Mouse (Mus musculus): ENCODE data around the gene Macrod1. TPM values are rescaled to one million over a fixed set of nuclear protein-coding genes. Genes with fewer than 3 reads are reported as not detected.

Gene Macrod1
- total RNA-seq, 2 experiments from 2014 or later, result 134 to 155 TPM

DNA sequence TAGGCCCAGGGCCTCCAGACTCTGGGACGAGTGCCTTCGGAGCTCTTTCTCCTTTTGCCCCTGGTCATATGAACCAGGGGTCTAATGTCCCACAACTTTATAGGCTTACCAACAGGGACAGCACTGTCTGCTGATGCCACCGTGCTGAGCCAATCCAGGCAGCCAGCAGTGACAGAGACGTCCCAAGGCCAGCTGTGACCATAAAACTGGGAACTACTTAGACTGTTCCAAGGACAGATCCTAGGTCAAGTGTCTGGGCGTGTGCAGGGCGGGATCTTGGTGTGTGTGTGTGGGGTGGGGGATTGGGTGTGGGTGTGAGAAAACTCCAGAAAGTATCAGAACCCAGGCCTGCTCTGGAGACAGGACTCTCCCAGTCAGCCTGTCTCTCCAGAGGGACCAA lies 114.3 kb downstream of the Macrod1 start:
- no peak for DNase-seq

DNA sequence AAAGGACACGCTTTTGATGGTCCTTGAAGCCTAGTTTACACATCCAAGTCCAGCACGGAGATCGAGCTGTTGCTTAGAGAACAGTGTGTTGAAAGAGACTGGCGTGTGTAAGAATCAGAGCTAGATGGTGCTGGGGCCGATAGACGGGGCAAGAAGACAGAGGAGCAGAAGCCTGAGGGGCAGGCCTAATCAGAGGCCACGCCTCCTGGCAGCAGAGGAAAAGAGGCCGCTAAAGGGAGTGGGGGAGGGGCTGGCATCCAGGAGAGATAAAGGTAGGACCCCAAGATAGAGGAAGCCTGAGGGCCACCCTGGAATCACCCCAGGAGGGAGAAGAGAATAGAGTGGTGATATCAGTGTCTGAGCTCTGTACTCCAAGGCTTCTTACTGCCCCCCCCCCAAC lies 114.8 kb downstream of the Macrod1 start:
- DNase-seq, result peak; percentile 27

DNA sequence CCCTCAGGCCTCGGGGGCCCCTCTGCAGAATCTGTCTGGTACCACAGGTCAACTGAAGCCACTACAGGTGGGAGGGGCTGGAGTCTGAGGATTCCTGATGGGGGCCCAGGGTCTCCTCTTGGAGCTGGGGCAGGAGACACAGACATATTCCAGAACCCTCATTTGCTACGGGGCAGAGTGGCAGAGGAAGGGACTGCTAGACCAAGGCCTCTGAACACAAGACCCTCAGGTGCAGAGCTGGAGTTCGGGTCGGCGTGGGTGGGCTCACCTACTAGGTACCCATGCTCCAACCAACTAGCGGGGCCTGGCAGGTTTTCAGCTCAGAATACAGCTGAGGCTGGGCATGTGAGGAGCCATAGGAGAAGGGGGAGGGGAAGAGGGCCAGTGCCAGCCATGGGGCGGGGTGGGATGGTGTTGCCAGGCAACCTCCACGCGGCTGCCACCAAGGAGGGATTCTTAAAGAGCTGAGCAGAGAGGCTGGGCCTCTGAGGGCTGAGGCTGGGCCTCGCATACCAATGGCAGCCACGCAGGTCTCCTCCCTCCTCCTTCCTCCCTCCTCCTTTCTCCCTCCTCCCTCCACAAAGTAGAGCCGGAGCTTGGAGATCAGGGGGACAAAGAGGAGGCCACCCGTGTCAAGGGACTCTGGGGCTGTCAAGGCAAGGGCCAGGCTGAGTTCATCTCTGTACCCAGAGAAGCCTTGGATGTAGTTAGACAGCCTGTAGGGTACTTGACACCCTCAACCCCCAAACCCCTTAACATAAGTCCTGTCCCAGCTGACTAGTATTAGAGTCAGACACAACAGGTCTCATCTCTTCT lies 115.6 kb downstream of the Macrod1 start:
- no peak for DNase-seq

DNA sequence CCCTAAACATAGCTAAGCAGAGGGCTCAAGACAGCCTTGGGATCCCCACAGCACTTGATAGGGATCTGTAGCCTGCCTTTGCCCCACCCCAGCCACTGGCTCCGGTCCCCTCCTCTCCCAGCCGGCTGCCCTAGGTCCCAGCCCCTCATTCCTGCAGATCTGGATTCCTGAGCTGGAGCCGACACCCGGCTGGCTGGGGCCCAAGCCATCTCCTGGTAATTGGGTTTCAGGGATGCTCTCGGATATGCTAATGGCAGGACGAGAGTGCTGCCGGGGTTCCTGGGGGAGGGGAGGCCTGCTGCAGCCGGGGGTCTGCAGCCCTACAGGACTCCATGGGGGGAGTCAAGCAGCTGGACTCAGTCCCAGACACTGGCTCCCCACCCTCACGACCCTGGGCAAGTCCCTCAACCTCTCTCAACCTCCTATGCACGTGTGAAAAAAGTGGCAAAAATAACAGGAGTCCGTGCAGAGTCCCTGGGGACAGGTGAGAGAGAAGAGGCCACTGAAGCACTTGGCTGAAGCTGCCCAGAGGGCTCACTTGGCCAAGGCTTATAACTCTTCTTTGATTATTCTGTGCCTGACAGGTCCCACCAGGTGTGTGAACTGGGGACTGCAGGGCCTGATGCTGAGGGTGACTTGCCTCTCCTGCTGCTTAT lies 119.6 kb downstream of the Macrod1 start:
- DNase-seq, result no peak

DNA sequence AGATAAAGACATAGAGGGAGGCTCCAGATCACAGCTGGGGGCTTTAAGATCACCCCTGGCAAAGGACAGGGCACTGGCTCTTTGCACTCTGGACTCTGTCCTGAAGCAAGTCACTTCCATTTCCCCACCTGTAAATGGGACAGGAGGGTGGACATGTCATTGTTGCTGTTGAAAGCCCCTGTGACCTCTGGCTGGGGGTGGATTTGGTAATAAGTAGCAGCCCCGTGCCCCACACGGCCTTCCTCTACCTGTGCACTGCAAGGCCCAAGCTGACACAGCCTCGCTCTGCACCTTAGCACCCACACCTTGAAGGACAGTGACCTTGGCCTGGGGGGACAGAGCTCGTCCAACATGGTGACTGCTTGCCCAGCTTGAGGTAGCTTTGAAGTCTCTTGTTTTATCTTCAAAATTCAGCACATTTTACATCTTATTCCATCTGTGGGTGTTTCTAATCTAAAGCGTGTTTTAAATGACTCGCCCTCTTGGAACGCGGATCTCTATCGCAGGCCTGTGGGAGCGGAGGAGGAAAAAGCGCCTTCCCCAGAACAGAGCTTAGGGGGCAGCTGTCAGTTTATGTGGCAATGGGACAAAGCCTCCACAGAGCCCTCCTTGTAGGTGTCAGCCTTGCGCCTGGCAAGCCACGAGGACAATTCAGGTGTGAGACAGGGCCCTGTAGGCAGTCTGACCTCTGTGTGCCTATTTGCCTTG lies 121.3 kb downstream of the Macrod1 start:
- no peak for DNase-seq

DNA sequence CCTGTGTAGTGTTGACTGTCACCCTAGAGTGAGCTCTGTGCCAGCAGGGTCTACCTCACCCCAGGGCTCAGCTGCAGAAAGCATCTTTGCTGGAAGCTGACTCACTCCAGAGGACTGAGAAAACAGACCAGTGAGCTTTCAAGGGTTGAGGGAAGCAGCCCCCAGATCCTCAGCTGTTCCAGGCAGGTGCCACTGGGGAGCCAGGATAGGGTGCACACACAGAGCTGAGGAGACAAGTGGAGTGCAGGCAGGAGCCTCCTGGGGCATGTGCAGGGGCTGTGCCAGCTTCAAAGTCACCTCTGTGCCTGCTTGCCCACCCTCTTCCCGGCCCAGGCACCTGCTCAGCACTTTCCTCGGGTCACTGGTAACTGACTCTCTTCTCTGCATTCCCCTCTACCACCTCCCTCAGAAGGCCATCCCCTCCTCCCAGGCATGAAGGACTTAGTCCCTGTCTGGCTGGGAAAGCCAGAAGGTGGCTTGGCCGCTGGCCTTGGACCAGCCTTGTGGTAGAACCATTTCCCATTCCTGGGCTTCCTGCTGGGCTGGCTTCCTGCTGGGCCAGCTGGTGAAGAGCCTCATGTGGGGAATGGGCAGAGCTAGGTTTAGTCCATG lies 122.3 kb downstream of the Macrod1 start:
- DNase-seq, result peak; percentile 44

DNA sequence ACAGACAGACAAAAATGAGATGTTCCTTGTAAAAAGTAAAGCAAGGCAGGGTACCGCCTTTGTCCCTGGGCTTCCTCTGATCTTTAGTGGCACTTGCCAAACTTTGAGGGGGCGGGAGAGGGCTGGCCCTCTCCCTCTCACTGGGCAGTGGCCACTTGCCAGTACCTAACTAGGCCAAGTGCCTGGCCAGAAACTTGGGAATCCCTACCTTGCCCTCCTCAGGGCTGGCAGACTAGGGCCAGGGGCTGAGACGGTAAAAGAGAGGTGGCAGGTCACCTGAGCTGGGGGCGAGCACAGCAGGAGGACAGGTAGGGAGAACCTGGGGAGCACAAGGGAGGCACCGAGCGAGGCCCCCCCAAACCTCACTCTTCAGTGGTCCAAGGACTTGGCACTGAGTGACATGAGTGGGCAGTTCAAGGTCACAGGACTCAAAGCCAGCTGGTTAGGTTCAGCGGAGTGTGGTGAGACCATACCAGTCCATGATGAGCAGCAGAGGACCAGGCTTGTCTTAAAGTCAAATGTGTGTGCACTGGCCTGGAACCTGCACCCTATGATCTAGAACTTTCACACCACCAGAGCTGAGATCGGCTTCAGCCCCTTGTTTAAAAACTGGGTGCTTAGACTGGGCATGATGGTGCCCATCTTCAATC lies 124.3 kb downstream of the Macrod1 start:
- DNase-seq, result peak; percentile 75

DNA sequence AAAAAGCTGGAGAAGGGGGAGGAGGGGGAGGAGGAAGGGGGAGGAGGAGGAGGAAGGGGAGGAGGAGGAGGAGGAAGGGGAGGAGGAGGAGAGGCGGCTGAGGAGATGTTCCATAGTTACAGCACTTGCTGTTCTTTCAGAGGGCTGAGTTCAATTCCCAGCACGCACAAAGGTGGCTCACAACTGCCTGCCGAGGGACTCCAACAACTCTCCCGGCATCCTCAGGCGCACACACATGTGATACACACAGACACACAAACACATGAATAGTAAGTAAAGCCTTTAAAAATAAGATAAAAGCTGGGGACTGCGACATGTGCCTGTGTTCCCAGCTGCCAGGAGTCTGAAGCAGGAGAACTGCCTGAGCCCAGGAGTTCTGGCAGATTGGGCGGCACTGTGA lies 124.9 kb downstream of the Macrod1 start:
- no peak for DNase-seq

DNA sequence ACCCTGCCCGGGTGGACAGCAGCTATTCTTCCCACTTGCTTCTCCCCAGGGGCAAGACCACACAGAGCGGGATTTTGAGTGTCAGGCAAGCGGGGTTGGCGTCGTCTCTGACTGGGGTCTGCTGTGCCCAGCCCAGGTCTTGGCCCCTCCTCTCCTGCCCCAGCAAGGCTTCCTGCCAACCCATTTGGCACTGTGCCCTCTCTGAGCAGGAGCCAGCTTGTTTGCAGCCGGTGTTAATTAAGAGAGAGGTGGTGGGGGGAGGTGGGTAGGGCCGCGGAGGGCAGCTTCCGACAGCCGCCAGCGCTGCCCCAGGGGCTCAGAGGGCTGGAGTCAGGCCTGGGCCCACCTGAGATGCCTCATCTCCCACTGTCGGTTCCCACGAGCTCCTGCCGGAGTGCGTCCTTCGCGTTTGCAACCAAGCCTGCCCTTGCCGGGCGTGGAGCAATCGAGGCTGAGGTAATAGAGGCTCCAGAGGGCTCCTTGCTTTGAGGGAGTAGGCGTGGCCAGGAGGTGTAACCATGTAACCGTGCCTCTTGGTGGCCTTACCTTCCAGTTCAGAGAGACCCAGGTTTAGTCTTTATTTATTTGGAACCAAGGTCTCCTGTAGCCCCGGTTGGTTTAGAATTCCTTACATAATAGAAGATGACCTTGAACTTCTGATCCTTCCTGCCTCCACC lies 125.8 kb downstream of the Macrod1 start:
- peak; percentile 79 for DNase-seq

DNA sequence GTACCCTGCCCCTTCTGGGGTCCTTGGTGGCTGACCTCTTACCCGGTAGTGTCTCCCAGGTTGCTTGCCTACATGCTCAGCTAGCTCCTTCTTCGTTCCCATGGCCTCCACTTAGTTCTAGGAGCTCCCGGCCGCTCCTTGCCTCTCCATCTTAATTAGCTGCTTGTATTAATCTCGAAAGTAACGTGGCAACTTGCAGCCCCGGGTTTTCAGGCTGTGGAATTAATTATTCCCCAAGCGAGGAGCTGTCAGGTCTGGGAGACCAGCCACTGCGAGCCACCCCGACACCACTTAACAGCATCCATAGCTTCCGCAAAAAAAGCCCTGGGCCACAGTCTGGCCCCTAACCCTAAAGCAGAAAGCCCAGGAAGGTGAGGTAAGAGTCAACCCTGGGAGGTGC lies 126.8 kb downstream of the Macrod1 start:
- DNase-seq, result no peak

DNA sequence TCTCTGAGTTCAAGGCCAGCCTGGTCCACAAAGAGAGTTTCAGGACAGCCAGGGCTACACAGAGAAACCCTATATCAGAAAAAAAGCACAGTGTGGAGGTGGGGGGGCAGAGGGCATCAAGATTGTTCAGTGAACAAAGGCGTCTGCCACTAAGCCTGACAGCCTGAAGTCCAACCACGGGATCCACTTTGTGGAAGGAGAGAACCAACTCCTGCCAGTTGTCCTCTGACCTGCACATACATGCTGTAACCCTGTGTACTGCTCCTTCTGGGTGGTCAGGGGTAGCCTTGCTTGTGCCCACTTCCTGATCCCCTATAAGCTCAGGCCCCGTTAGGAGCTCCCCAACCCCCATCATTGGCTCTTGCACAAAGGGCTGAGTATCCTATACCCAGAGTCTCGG lies 128.4 kb downstream of the Macrod1 start:
- no peak for DNase-seq

DNA sequence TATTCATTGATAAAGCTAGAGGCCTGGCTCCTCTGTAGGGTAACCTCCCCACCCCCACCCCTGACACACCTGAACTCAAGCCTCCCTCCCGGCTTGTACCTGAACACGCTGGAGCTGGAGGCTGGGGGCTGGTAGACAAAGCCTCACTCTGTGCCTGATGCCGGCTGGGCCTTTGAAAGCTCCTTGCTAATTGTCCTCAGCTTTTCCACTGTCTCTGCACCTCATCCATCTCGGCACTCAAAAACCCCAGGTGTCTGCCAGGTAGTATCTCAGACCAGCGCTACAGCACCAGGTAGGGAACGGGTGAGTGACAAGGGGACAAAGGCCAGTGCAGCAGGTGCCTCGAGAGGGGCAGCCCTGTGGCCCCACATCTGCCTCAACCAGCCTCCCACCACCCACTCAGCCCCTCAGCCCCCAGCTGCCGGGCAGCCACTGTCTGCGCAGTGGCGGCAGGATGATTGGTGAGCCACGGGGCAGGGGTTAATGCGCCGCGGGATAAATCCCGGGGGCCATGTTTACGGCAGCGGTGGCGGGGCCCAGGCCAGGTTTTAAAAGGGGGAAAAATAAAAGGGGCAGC lies 129.2 kb downstream of the Macrod1 start:
- DNase-seq, result no peak

DNA sequence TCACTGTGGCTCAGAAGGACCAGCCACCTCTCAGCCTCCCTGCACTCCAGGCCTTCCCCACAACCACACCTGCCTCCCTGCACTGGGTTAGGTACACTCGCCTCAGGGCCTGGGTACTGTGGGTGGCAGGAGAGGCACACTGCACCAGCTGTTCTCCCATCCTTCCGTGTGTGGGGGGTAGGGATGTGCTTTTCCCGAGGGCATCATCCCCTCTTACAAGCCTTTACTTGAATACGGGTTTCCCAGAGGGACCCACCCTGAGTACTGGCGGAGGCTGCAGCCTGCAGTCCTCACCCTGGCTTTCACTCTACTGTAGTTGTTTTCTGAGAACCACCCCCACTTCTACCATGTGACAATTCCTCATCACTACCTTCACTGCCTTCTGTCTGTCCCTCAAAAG lies 130.5 kb downstream of the Macrod1 start:
- no peak for DNase-seq

DNA sequence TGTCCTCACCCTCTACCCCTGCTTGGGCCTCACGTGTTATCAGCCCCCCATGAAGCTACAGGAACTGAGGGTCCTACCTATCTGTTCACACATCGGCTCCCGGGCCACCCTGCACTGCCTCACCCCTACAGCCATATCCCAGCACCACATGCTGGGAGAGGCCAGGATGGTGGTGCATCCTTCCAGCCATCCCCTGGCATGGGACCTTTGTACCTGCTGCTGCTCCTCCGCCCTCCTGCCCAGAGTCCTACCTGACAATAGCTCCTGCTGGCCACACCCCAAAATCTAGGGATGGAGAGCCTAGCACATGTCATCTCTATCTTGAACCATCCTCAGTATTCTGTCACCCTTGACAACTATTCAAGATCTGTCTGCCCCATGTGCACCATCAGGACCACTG lies 132.4 kb downstream of the Macrod1 start:
- DNase-seq, result no peak

DNA sequence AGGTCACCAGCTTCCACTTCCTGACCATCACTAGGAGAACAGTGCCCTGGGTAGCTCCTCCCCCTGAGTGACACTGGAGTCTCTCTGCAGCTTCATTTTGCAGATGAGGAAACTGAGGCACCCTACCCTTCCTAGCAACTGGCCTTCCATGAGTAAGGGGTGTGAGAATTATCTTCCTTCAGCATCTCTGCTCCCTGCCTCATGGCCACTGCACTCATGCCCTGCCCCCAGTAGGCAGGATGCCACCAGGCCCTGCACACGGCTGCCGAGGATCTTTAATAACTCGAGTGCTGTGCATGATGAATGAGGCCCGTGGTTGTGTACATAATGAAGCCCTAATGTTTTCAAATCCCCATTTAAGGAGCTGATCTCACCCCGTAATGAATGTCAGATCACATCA lies 134.4 kb downstream of the Macrod1 start:
- no peak for DNase-seq

DNA sequence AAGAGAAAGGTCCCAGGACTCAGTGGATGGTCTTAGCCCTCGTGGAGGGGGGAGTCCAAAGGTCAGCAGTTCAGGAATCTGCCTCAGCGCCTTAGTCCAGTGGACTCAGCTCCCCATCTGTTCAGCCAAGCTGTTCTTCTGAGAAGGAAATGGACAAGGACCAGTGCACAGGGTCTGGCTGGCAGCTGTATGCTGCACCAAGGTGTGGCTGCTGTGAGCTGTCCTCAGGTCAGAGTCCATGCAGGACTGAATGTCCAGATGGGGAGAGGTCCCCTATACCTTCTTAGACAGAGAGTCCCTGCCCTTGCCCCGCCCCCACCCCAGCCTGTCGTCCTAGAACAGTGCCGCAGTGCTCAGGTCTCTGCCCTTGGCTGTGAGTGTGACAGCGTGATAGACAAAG lies 135.0 kb downstream of the Macrod1 start:
- DNase-seq, result no peak

DNA sequence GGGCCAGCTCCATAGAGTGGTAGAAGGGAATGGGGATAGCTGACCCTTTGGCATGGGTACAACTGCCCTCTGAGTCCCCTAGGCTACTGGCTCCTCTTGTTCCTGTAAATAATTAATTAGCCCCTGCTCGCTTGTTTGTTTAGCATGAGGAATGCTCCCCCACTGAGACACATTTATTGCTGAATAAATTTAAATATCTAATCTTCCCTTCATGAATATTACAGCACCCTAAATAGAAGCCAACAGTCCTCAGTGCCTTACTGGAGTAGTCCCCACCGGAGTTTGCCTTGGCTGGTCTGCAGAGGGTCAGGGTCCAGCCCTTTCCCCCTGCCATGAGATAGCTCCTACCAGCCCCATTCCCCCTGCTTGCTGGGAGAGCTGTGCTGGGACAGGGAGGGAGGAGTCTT lies 136.0 kb downstream of the Macrod1 start:
- DNase-seq, result no peak

DNA sequence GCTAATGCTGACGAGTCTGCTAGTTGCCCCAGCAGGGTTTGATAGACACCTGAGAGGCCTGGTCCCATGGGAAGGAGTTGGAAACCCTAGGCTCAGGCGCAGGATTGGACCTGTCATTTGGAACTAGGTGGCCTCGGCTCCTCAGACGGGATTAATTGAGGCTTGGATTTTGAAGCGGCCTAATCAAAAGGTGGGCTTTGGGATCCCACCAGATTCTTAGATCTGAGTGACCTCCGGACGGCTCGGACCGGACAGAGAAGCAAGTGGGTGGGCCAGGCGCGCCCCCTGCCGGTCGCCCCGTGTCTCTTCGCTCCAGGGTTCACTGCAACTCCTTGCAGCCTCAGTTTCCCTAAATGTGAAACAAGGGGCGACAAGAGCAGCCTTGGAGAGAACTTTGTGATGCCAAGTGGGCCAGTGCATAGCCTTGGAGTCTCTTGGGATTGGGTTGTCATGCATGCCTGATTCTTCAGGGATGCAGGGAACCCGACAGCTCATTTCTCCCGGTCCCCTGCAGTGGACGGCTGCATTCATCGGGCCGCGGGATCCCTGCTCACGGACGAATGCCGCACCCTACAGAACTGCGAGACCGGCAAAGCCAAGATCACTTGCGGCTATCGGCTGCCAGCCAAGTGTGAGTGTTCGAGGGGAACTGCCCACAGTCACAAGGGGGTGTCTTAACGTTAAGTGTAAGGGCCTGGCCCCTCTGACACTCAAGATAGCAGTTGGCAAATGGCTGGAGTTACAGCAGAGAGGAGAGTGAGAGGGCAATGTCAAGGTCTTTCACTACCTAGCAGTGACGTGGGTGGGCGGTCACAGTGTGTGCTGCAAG lies 139.5 kb downstream of the Macrod1 start:
- DNase-seq, result peak; percentile 82

DNA sequence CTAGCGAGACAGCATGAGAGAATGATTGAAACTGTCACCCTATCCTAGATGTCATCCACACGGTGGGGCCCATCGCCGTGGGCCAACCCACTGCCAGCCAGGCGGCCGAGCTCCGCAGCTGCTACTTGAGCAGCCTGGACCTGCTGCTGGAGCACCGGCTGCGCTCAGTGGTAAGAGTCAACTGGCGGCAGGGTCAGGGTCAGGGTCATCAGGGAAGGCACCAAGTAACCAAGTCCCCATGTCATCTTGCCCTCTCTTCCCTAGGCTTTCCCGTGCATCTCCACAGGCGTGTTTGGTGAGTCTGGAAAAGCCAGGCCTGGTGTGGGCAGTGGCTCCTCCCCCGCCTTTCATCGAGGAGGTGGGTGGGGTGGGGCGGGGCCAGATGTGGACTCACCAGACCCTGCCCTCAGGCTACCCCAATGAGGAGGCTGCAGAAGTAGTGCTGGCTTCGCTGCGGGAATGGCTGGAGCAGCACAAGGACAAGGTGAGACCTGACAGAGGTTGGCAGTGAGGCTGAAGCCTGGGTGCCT lies 140.2 kb downstream of the Macrod1 start:
- DNase-seq, result peak; percentile 57

DNA sequence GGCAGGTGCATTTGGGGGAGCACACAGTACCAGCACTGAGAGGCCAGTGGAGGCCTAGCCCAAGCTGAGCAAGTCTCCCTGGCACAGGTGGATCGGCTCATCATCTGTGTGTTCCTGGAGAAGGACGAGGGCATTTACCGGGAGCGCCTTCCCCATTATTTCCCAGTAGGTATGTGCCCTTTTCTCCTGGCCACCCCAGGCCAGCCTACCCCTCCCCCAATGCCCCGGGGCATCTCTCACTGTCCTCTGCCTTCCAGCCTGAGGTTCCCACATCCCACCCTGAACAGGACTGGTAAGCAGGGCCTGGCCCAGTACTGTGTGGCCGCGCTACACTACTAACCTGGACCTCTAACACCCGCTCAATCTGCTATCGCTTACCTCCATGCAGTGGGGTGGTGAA lies 140.8 kb downstream of the Macrod1 start:
- DNase-seq, result no peak
